Mouse (Mus musculus) NIH3T3 (cell line): ENCODE data around the gene Cdkl5.

Source experiments
- DNase-seq: peaks from one replicate; pipeline ENCODE4 v3.0.0-alpha.2; 2012; ENCODE audit warnings: low read depth

Cdkl5 gene

GRCm38 (mm10) chrX:160735650-160736049 is 258.9 kb downstream of the Cdkl5 start, which contains the start of gene Ppef1:
Gene Ppef1 (minus strand): TSS chrX:160735765.
- no peak for DNase-seq
